Mouse (Mus musculus): Measurements from ENCODE around the gene Cenpe. TPM values are rescaled to one million over a fixed set of nuclear protein-coding genes. Genes with fewer than 3 reads are reported as not detected.

The Cenpe gene
- polyA plus RNA-seq, 1 experiment, result 4.3 TPM

DNA sequence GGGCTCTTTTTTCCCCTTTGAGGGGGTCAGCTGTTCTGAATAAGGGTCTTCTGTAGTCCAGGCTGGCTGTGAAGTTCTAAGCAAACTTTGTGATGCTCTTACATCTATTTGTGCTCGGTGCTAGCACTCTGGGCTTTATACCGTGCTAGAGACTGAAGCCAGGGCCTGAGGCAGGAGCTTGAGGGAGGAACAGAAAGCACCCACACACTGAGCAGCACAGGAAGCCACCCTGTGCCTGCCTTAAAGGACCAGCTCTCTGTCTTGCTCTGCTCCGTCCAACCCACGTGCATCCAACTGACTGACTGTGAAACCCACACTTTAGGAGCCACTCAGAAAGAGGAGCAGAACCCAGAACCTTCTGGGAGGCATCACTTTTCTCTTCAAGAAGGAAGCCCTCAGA lies 67.8 kb downstream of the Cenpe start:
- H3K36me3 ChIP-seq (replicated peaks; ENCODE audit: low read length), result no peaks in the 10 kb centered on the region
- no peak overlapping the region for H3K4me3 ChIP-seq (replicated peaks)
- peaks cover 14% of the 10 kb centered on the region for H3K9me3 ChIP-seq
- TF ChIP-seq FLI1 (IDR thresholded peaks at IDR 0.05; ENCODE audit: low read length), result no peak
- peaks cover 7% of the 10 kb centered on the region; the same call in 1 of the 2 replicates for H3K4me1 ChIP-seq
- peaks cover 13% of the 10 kb centered on the region for H3K27me3 ChIP-seq (replicated peaks)

DNA sequence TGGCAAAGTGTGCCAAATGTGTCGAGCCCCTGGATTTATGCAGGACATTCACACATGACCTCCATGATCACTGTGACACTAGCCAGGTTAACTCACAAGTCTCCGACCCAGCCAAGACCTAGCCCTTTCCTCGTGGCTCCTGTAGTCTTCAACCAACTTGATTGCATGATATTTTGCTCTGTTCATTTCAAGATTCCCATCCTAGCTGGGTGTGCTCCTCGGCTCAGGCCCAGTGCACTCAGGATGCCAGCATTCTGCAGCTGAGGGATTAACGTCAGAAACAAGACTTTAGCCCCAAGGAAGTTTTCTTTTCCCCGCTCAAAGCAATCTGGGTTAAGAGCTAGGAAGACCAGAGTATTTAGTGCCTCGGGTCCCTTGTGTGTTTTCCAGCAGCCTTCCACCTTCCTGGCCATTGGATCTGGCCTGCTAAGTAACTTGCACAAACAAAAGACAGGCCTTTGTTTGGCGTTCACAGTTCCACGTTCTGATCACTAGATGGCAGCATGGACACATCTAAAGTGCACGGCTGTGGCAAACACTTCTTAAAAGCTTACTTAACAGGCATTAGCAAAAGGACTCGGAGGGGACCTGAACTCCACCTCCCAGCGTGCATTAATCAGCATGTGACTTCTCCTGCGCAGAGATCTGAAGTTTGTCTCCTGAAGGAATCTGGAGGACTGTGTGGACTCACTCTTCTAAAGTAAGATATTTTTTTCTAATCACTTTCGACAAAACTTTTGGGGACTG lies 68.5 kb downstream of the Cenpe start, which contains the start of gene Bdh2:
Gene Bdh2 (plus strand): TSS at position 553 of the 747 bp plus-strand sequence.
- H3K4me3 ChIP-seq (replicated peaks), result peak within 1 kb of the TSS; percentile 67
- no peak for TF ChIP-seq GATA1 (IDR thresholded peaks at IDR 0.05; ENCODE audit: borderline replicate concordance, low read length)
- no peak for TF ChIP-seq FLI1 (IDR thresholded peaks at IDR 0.05; ENCODE audit: low read length)

DNA sequence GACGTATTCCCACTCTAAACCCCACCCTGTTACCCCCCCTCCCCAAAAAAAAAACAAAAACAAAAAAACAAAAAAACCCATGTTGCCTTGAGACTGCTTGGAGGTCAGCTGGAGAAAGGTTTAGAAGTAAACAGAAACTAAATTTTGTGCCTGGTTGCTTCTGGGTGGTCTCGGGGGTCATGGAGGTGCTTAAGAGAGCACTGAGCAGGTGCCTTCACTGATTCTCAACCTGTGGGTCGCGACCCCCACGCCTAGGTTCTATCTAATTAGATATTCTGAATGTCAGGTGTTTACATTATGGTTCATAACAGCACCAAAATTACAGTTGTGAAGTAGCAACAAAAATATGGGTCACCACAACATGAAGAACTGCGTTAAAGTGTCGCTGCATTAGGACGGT lies 69.4 kb downstream of the Cenpe start:
- no peaks in the 10 kb centered on the region for H3K36me3 ChIP-seq (replicated peaks; ENCODE audit: low read length)
- no peak overlapping the region for H3K4me3 ChIP-seq (replicated peaks)
- peaks cover 6% of the 10 kb centered on the region; the same call in 1 of the 2 replicates for H3K4me1 ChIP-seq
- H3K27me3 ChIP-seq (replicated peaks), result peaks cover 15% of the 10 kb centered on the region
- TF ChIP-seq FLI1 (IDR thresholded peaks at IDR 0.05; ENCODE audit: low read length), result no peak
- no peak for TF ChIP-seq GATA1 (IDR thresholded peaks at IDR 0.05; ENCODE audit: borderline replicate concordance, low read length)
- peaks cover 14% of the 10 kb centered on the region for H3K9me3 ChIP-seq

More for the DNA sequence above, 68.5 kb downstream of the Cenpe start, which contains the start of gene Bdh2:
- H3K36me3 ChIP-seq (replicated peaks; ENCODE audit: low read length), result no peaks in the 10 kb centered on the region
- H3K9me3 ChIP-seq, result peaks cover 14% of the 10 kb centered on the region
- peaks cover 7% of the 10 kb centered on the region; the same call in 1 of the 2 replicates for H3K4me1 ChIP-seq
- H3K27me3 ChIP-seq (replicated peaks), result peaks cover 15% of the 10 kb centered on the region

DNA sequence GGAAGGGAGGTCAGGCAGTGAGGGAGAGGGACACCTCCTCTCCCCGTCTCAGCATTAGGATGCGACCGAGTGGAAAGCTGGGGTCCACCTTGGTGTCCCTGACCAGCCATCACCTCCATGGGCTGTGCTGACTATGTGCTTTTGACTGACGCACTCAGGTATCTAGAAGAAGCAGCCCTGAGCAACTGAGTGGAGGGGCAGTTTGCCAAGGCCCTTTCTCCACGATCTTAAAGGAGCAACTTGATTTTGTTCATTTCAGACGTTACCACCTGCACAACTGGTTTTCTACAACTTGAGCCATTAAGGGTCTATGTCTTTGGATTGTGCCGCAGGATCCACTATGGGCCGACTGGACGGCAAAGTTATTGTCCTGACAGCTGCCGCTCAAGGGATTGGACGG lies 72.9 kb downstream of the Cenpe start:
- Histone ChIP-seq H3K27me3 (replicated peaks) (peaks cover 18% of the 10 kb centered on the region), H3K4me3 (replicated peaks) (no peak overlapping the region), H3K4me1 (peaks cover 4% of the 10 kb centered on the region; the same call in 1 of the 2 replicates), H3K36me3 (replicated peaks; ENCODE audit: low read length) (no peaks in the 10 kb centered on the region), H3K9me3 (no peaks in the 10 kb centered on the region)
- TF ChIP-seq FLI1 (IDR thresholded peaks at IDR 0.05; ENCODE audit: low read length) (no peak), GATA1 (IDR thresholded peaks at IDR 0.05; ENCODE audit: borderline replicate concordance, low read length) (no peak)

DNA sequence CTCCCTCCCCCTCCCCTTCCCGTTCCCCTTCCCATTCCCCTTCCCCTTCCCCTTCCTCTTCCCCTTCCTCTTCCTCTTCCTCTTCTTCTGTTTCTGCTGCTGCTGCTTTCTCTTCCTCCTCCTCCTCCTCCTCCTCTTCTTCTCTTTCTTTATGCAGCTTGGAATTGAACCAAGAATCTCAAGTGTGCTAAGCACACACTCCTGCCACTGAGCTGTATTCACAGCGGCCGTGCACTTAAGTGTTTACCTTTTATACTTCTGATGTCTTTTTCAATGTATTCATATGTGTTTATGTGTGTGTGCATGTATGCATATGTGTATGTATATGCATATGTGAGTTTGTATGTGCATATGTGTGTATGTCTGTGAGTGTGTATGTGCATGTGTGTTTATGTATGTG lies 73.5 kb downstream of the Cenpe start:
- no peaks in the 10 kb centered on the region for H3K36me3 ChIP-seq (replicated peaks; ENCODE audit: low read length)
- H3K9me3 ChIP-seq, result no peaks in the 10 kb centered on the region
- H3K27me3 ChIP-seq (replicated peaks), result peaks cover 18% of the 10 kb centered on the region
- peaks cover 4% of the 10 kb centered on the region; the same call in 1 of the 2 replicates for H3K4me1 ChIP-seq
- no peak overlapping the region for H3K4me3 ChIP-seq (replicated peaks)
- TF ChIP-seq GATA1 (IDR thresholded peaks at IDR 0.05; ENCODE audit: borderline replicate concordance, low read length) (no peak), FLI1 (IDR thresholded peaks at IDR 0.05; ENCODE audit: low read length) (no peak)

DNA sequence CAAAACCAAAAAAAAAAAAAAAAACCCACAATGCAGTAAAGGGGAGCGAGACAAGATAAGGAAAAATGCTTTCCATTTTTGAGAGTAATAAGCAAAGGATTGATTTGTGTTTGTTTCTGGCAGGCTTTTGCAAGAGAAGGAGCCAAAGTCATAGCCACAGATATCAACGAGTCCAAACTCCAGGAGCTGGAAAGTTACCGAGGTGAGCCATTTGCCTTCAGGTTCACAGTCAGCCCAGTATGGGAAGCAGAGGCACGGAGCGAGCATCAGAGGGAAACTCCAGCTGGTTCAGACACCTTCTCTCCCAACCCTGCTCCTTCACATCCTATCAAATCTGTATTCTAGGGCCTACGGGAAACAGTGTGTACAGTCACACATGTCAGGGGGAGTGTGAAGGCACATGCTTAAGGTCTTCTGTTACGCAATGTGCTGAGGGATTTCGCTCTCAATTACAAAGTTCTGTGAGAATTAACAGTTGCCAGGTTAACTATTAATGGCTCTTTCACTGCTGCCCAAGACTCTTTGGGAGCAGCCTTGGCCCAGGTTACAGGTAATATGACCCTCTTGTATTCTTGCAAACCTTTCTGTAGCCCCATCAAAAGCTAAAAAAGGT lies 75.9 kb downstream of the Cenpe start:
- H3K9me3 ChIP-seq, result no peaks in the 10 kb centered on the region
- H3K4me1 ChIP-seq, result no peaks in the 10 kb centered on the region; the same call in 1 of the 2 replicates
- TF ChIP-seq GATA1 (IDR thresholded peaks at IDR 0.05; ENCODE audit: borderline replicate concordance, low read length), result no peak
- TF ChIP-seq FLI1 (IDR thresholded peaks at IDR 0.05; ENCODE audit: low read length), result no peak
- H3K4me3 ChIP-seq (replicated peaks), result no peak overlapping the region
- H3K27me3 ChIP-seq (replicated peaks), result peaks cover 10% of the 10 kb centered on the region
- no peaks in the 10 kb centered on the region for H3K36me3 ChIP-seq (replicated peaks; ENCODE audit: low read length)

DNA sequence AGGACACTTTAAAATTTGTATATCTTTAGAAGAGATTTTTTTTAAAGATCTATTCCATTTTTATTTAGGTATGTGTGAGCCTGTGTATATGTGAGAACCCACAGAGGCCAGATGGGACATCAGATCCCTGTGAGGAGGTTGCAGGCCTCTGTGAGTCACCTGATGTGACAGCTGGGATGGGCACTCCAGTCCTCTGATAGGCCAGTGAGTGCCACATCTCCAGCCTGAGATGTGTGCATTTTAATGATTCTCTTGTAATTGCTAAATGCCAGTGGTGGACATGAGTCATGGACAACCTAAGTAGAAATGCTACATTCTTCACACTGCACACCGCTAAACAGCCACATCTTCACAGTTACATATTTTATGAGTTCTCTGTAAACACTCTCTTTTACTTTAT lies 76.8 kb downstream of the Cenpe start:
- Histone ChIP-seq H3K36me3 (replicated peaks; ENCODE audit: low read length) (no peaks in the 10 kb centered on the region), H3K4me1 (no peaks in the 10 kb centered on the region; the same call in 1 of the 2 replicates), H3K9me3 (no peaks in the 10 kb centered on the region), H3K4me3 (replicated peaks) (no peak overlapping the region), H3K27me3 (replicated peaks) (peaks cover 9% of the 10 kb centered on the region)
- TF ChIP-seq FLI1 (IDR thresholded peaks at IDR 0.05; ENCODE audit: low read length) (no peak), GATA1 (IDR thresholded peaks at IDR 0.05; ENCODE audit: borderline replicate concordance, low read length) (no peak)

DNA sequence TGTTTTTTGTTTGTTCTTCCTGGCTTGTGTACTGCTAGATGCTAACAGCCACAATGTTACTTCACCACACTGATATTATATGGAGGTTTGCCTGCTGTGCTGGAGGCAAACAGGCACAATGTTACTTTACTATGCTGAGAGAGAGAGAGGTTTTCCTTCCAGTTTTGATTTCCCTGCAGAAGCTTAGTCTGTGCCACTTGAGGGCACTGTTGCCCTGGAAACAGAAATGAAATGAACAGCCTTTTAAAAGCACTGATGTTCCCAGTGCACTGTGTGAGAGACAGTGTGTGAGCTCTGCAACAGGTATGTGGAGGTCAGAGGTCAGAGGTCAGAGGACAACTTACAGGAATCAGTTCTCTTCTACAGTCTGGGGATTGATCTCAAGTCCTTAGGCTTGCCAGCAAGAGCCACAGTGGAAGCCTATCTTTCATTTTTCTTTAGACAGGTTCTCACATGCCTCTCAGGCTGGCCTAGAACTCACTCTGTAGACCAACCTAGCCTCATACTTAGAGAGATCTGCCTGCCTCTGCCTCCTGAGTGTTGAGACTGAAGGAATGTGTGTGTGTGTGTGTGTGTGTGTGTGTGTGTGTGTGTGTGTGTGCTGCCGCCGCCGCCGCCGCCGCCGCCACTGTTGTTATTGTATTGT lies 78.0 kb downstream of the Cenpe start:
- peaks cover 7% of the 10 kb centered on the region for H3K27me3 ChIP-seq (replicated peaks)
- H3K4me1 ChIP-seq, result peaks cover 5% of the 10 kb centered on the region; the same call in 1 of the 2 replicates

DNA sequence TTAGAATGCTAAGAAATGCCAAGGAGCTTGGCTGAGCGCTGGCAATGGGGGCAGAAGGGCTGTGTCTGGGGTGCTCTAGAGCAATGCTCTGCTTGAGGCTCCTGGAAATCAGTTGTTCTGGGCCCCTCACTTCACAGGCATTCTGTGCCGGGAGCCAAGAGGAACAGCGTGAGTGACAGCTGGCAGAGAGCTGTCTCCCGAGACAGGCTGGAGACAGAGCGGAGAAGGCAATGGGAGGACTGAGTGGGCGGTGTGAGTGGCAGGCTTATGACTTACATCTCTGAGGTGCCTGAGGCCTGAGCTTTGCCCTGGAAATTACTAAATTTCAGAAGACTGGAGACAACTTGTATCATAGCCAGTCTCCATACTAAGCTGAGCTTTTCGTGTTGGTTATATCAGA lies 81.4 kb downstream of the Cenpe start:
- TF ChIP-seq GATA1 (IDR thresholded peaks at IDR 0.05; ENCODE audit: borderline replicate concordance, low read length) (no peak), FLI1 (IDR thresholded peaks at IDR 0.05; ENCODE audit: low read length) (no peak)
- no peak overlapping the region for H3K4me3 ChIP-seq (replicated peaks)
- H3K27me3 ChIP-seq (replicated peaks), result peaks cover 7% of the 10 kb centered on the region
- no peaks in the 10 kb centered on the region for H3K36me3 ChIP-seq (replicated peaks; ENCODE audit: low read length)
- peaks cover 5% of the 10 kb centered on the region; the same call in 1 of the 2 replicates for H3K4me1 ChIP-seq
- no peaks in the 10 kb centered on the region for H3K9me3 ChIP-seq

More for the DNA sequence above, 78.0 kb downstream of the Cenpe start:
- TF ChIP-seq FLI1 (IDR thresholded peaks at IDR 0.05; ENCODE audit: low read length), result no peak
- no peak for TF ChIP-seq GATA1 (IDR thresholded peaks at IDR 0.05; ENCODE audit: borderline replicate concordance, low read length)
- H3K9me3 ChIP-seq, result no peaks in the 10 kb centered on the region
- no peak overlapping the region for H3K4me3 ChIP-seq (replicated peaks)
- no peaks in the 10 kb centered on the region for H3K36me3 ChIP-seq (replicated peaks; ENCODE audit: low read length)
